Mouse (Mus musculus) brain, embryonic 14.5 days (tissue): ENCODE results near the gene Nos1. TPM values are rescaled to one million over a fixed set of nuclear protein-coding genes. Genes with fewer than 3 reads are reported as not detected.

ENCODE experiments used
- DNase-seq: peaks from one replicate; pipeline ENCODE4 v3.0.0-alpha.2; 2011; ENCODE audit warnings: low read depth
- CTCF ChIP-seq: fragments of 200-500 bp; IDR thresholded peaks from 2 replicates; pipeline ENCODE4 v1.5.1; 2012; ENCODE audit warnings: inconsistent platforms, mild to moderate bottlenecking, moderate library complexity, borderline replicate concordance; ENCODE audit not compliant: insufficient read depth, insufficient read length; ENCODE audit errors: extremely low read depth
- POLR2A ChIP-seq: fragments of 200-500 bp; IDR thresholded peaks from 2 replicates; pipeline ENCODE4 v1.6.1; 2012; ENCODE audit warnings: mild to moderate bottlenecking, inconsistent platforms, borderline replicate concordance; ENCODE audit not compliant: poor library complexity, insufficient read depth, insufficient read length, severe bottlenecking; ENCODE audit errors: extremely low read depth
- polyA plus RNA-seq: library from polyadenylated mRNA; depleted of rRNA; stranded (reverse); fragments of >200 nt; gene quantifications from 2 replicates; pipeline ENCODE4 v1.2.3, GENCODE M21; 2012

The Nos1 gene
- polyA plus RNA-seq, 1 experiment = 5.1 TPM

DNA sequence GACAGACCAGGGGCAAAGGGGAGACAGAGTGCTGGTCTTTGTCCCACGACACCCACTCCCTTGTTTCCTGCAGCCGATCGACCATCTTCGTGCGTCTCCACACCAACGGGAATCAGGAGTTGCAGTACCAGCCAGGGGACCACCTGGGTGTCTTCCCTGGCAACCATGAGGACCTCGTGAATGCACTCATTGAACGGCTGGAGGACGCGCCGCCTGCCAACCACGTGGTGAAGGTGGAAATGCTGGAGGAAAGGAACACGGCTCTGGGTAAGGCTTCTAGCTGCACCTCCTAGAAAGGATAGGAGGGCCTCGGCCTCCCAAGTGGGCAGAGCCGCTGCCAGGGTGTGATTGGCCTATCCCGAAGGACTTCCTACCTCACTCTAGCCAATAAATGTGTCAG is 155.5 kb downstream of the Nos1 start:
- DNase-seq = no peak
- TF ChIP-seq POLR2A (no peak), CTCF (no peak)

DNA sequence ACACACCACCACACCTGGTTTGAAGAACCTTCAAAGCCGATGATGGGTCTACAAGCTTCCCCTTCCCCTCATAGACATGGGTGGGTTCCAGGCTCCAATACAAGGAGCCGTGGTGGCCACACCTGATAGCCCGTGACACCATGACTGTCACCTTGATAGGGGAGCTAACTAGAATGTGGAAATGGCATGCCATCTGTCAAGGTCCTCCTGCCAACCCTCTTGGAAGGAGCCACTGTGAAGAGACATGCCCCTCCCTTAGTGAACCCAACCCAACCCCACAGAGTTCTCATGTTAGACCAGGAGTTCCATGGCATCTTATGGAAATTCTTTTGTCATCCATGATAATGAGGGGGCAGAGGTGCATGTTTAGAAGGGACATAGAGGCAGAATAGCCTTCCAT is 156.4 kb downstream of the Nos1 start:
- TF ChIP-seq POLR2A (no peak), CTCF (no peak)
- peak; percentile 33 for DNase-seq

DNA sequence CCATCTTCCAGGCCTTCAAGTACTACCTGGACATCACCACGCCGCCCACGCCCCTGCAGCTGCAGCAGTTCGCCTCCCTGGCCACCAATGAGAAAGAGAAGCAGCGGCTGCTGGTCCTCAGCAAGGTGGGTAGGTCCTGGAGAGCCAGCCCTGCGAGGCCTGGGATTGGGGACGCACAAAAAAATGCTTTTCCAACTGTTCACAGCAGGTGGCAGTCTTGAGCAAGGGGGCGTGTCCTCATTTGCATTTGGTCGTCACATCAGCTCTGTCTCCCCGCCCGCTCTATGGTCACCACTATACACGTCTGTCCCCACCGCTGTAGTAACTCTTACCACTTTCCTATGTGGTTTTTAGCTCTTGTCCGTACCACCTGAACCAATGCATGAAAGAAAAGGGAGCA is 157.3 kb downstream of the Nos1 start:
- peak; percentile 76 for TF ChIP-seq CTCF
- no peak for TF ChIP-seq POLR2A
- peak; percentile 54 for DNase-seq

DNA sequence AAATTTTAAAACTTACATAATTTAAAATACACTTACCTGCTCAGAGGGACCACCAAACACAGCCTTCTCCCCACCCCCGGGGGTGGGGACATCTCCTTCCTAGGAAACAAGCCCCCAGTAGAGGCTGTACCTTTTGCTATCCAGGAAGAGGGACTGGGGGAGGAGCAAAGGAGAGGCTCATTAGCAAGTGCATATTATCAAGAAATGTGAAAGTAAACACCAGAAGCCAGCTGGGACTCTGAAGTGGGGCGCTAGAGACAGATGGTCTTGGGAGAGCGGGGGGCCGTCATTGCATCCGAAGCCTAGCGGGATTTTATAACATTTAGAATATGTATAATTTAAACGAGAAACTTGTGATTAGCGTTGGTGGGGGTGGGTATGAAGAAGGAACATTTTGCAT is 158.6 kb downstream of the Nos1 start:
- no peak for TF ChIP-seq CTCF
- TF ChIP-seq POLR2A = no peak
- peak; percentile 89 for DNase-seq

DNA sequence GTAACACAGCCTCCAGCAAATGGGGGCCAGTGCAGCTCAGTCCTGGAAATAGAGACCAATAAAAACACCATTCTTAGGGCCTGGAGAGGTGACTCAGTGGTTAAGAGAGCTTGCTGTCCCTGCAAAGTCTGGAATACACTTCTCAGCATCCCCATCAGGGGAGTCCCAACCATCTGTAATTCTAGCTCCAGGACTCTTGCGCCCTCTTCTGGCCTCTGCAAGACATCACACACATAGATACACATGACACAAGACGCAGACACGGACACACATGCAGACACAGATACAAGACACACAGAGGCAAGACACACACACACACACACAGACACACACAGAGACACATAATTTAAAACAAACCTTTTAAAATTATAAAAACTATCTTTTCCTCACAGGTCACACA is 160.7 kb downstream of the Nos1 start:
- peak; percentile 15 for DNase-seq
- peak; percentile 30; the same call in 1 of the 2 replicates for TF ChIP-seq CTCF
- TF ChIP-seq POLR2A = no peak

DNA sequence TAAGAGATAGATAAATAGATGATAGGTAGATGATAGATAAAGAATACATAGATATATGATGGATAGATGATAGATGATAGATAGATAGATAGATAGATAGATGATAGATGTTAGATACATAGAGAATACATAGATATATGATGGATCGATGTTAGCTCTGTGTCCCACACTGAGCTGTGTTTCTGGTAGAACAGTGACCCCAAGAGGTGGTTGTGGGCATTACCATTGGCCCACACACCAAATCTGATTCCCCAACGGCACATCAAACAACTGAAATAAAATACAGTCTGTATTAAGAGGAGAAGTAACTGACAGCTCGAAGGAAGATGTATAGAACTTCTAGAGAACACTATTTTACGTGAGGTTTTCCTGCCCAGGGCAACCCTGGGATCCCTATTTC is 165.8 kb downstream of the Nos1 start:
- TF ChIP-seq CTCF (peak; percentile 81), POLR2A (no peak)
- peak; percentile 69 for DNase-seq

DNA sequence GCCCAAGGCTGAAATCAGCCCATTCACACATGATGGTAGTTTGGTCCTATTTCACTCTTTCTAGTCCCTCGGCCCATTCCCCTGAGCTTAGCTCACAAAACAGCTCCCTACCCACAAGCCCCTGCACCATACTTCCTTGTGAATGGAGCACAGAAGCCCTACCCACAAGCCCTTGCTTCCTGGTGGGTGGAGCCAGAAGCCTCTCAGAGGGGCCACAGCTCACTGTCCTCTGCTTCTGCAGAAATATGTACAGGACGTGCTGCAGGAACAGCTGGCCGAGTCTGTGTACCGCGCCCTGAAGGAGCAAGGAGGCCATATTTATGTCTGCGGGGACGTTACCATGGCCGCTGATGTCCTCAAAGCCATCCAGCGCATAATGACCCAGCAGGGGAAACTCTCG is 168.6 kb downstream of the Nos1 start:
- DNase-seq = no peak
- TF ChIP-seq POLR2A = no peak
- no peak for TF ChIP-seq CTCF

DNA sequence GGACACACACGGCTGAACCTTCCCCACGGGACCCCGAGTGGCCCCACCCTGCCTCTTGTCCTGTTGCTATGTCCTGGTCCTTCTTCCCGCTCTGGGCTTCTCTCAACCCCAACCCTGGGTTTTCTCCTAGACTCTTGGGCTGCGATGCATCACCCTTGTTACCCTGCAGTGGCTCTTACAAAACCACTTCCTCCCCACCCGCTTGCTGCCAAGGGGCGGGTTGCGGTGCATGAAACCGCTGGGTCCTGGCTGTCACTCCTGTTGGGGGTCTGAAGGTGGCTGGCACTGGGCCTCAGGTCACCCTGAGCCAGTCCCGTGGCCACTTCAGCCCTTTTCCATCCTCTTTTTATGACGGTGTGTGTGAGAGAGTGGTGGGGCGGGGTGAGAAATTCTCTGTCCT is 173.1 kb downstream of the Nos1 start:
- DNase-seq = no peak
- no peak for TF ChIP-seq CTCF
- TF ChIP-seq POLR2A = no peak

DNA sequence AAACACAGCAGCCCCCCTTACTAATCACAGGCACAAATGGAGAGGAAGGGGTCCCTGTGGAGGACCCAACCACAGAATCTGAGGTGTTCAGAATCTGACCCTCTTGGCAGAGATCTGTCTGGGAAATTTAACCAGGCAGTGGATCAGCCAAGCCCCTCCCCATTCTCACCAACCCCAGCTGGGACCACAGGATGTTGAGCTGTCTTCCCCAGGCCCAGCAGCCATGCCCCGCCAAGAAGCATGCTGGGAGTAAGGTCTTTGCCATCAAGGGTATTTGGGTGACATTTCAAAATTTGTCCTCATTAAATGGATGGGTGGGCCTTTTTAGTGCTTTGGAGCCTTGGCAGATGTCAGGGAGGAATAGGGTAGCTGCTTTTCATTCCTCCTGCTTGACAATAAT is 173.6 kb downstream of the Nos1 start:
- DNase-seq = no peak

DNA sequence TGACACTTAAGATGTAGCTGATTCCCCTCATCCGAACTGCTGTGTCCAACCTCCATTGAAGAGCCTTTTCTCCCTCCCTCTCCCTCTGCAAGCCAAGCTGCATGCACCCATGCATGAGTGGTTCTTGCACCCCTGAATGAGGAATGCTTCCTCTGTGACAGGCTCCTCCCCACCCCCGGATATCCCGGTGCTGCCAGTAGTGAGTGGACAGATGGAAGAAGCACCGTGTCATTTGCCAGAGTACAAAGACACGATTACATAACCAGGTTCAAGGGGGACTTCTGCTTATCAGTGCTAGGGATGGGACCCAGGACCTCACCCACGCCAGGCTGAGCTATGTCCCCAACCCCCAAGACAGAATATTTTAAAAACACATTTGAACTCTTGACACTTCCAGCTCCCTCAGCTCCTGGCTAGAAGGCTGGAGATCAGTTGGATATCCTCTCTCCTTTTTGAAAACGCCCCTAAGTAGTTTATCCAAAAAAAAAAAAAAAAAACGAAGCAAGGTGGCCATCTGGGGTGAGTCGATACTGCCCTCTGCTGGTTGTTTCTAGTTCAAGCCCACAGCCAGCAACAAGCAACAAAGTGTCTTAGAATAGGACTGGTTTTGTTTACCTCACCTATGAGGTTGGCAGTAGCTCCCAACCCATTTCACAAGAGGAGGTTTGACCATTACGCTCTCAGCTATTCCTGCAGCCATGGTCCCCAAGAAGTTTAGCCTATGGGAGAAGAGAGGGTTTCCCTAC is 175.0 kb downstream of the Nos1 start:
- TF ChIP-seq CTCF (peak; percentile 69; the same call in 1 of the 2 replicates), POLR2A (no peak)
- peak; percentile 71 for DNase-seq

More for the DNA sequence above, 173.6 kb downstream of the Nos1 start:
- no peak for TF ChIP-seq CTCF
- no peak for TF ChIP-seq POLR2A

DNA sequence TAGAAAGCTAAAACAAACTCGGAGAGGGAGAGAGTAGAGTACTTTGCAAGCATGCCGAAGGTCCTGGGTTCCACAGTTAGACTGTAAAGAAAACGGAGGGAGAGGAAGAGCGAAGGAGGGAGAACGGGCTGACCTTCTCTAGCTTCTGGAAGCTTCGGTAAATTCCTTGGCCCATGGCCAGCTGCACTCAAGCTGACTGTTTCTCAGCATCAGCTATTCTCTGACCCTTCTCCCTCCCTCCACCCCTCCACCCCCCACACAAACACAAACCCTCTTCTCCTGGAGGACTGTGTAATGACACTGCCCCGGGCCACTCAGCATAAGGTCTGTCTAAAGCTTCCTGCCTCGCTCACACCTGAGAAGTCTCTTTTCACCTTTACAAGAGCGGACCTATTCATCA is 183.9 kb downstream of the Nos1 start:
- no peak for DNase-seq
- TF ChIP-seq CTCF (no peak), POLR2A (no peak)

DNA sequence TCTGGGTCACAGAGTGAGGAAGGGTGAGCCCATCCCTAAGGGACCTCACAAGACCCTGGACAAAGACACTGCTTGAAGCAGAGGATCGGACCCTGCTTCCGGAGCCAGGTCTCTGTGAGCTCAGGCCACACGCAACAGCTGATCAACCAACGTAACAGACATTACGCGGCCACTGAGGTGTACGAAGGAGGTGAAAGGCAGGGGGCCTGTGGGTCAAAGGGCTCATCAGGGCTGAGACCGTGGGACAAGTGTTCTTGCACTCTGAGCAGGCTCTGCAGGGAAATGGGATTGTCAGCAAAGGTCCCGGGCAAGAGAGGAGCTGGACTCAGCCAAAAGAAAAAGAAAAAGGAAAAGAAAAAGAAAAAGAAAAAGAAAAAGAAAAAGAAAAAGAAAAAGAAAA is 186.1 kb downstream of the Nos1 start:
- TF ChIP-seq CTCF (no peak), POLR2A (no peak)
- DNase-seq = no peak

DNA sequence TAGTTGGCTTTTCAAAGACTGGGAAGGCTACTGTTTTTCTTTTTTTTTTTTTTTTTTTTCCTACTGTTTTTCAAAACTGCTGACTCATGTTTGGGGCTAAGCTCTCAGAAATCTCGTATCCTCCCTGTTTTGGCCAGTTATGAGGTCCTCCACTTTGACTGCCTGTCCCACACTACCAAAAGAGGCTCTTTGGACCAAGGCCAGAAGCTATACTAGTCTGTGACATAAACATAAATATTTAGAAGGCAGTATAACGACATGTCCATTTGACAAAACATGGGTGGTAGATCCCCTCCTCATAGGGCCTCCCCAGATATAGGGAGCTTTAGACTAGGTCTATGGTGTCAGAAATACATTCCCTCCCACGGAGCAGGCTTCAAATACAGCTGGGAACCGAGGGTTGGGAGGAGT is 186.8 kb downstream of the Nos1 start:
- no peak for DNase-seq

More for the DNA sequence above, 186.8 kb downstream of the Nos1 start:
- TF ChIP-seq CTCF (no peak), POLR2A (no peak)
